Mouse (Mus musculus): ENCODE results near the gene Arhgap15. TPM values are rescaled to one million over a fixed set of nuclear protein-coding genes. Genes with fewer than 3 reads are reported as not detected.

Gene Arhgap15
- total and polyA plus RNA-seq, 2 experiments from 2014 or later: 1.2 to 2.0 TPM

DNA sequence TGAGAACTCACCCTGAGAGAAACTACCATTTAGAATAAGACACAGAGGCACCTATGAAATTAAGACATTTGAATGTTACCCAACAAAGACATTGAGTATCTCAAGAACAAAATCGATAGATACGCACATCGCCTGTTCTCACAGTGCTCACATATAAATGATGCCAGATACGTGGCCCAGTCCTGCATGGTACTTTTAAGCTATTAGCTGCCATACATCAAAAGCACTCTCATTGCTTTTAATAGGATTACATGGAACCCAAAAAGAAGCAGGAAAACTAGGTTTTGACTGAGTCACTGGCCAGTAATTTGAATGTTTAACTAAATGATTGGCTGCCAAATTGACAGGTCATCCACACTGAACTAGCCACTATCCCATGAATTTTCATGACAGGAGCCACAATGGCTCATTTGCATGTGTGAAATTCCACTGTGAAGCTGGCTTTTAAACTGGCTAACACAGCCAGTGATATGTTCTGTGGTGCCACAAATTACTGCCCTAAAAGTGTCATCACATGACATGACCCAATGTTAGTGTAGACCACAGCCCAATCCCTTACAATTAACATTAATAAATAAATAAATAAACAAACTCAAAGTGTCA, 649.2 kb downstream of the Arhgap15 start:
- H3K9ac ChIP-seq: no peak overlapping the region
- no peaks in the 10 kb centered on the region for H3K36me3 ChIP-seq (ENCODE audit: insufficient read depth)
- H3K4me2 ChIP-seq (ENCODE audit: low read depth): no peak overlapping the region
- DNase-seq: no peak
- H3K9me3 ChIP-seq (ENCODE audit: low read length): no peaks in the 10 kb centered on the region
- TF ChIP-seq CTCF (IDR thresholded peaks at IDR 0.05; ENCODE audit: low read depth): no peak
- H3K4me1 ChIP-seq (ENCODE audit: insufficient read depth): no peaks in the 10 kb centered on the region
- no peaks in the 10 kb centered on the region for H3K27me3 ChIP-seq (ENCODE audit: insufficient read depth, low read length)
- no peak overlapping the region for H3K27ac ChIP-seq (ENCODE audit: low read depth, low read length)
- no peak overlapping the region for H3K4me3 ChIP-seq (ENCODE audit: low read depth, low read length)
- no peak for ATAC-seq
- WGBS: 48% methylated on average over 4 of the region's 4 CpGs

GRCm38 (mm10) chr2:44399191-44399926, 650.7 kb downstream of the Arhgap15 start:
- Histone ChIP-seq H3K36me3 (ENCODE audit: insufficient read depth) (no peaks in the 10 kb centered on the region), H3K4me3 (ENCODE audit: low read depth, low read length) (no peak overlapping the region), H3K9ac (no peak overlapping the region), H3K27me3 (ENCODE audit: insufficient read depth, low read length) (no peaks in the 10 kb centered on the region), H3K4me2 (ENCODE audit: low read depth) (no peak overlapping the region), H3K4me1 (ENCODE audit: insufficient read depth) (no peaks in the 10 kb centered on the region), H3K27ac (ENCODE audit: low read depth, low read length) (no peak overlapping the region), H3K9me3 (ENCODE audit: low read length) (no peaks in the 10 kb centered on the region)
- ATAC-seq (no peak), DNase-seq (no peak)
- TF ChIP-seq CTCF (IDR thresholded peaks at IDR 0.05; ENCODE audit: low read depth): no peak

- no peak overlapping the region for H3K27ac ChIP-seq (ENCODE audit: low read depth, low read length)
- TF ChIP-seq CTCF (IDR thresholded peaks at IDR 0.05; ENCODE audit: low read depth): no peak
- DNase-seq (no peak), ATAC-seq (no peak)
- no peak overlapping the region for H3K4me3 ChIP-seq (ENCODE audit: low read depth, low read length)
- H3K9ac ChIP-seq: no peak overlapping the region
- H3K27me3 ChIP-seq (ENCODE audit: insufficient read depth, low read length): no peaks in the 10 kb centered on the region
- no peaks in the 10 kb centered on the region for H3K4me1 ChIP-seq (ENCODE audit: insufficient read depth)
- 69% methylated on average over 3 of the region's 3 CpGs for WGBS
- no peaks in the 10 kb centered on the region for H3K36me3 ChIP-seq (ENCODE audit: insufficient read depth)
- H3K9me3 ChIP-seq (ENCODE audit: low read length): no peaks in the 10 kb centered on the region
- no peak overlapping the region for H3K4me2 ChIP-seq (ENCODE audit: low read depth)
Observed at GRCm38 (mm10) chr2:44401704-44402422, 653.2 kb downstream of the Arhgap15 start.

GRCm38 (mm10) chr2:44411660-44412059, 663.0 kb downstream of the Arhgap15 start:
- Histone ChIP-seq H3K9me3 (ENCODE audit: low read length) (no peaks in the 10 kb centered on the region), H3K27ac (ENCODE audit: low read depth, low read length) (no peak overlapping the region), H3K27me3 (ENCODE audit: insufficient read depth, low read length) (no peaks in the 10 kb centered on the region), H3K4me1 (ENCODE audit: insufficient read depth) (no peaks in the 10 kb centered on the region), H3K36me3 (ENCODE audit: insufficient read depth) (no peaks in the 10 kb centered on the region), H3K4me3 (ENCODE audit: low read depth, low read length) (no peak overlapping the region), H3K4me2 (ENCODE audit: low read depth) (no peak overlapping the region), H3K9ac (no peak overlapping the region)
- DNase-seq: no peak
- no peak for ATAC-seq
- WGBS: 65% methylated on average over 2 of the region's 2 CpGs
- no peak for TF ChIP-seq CTCF (IDR thresholded peaks at IDR 0.05; ENCODE audit: low read depth)

DNA sequence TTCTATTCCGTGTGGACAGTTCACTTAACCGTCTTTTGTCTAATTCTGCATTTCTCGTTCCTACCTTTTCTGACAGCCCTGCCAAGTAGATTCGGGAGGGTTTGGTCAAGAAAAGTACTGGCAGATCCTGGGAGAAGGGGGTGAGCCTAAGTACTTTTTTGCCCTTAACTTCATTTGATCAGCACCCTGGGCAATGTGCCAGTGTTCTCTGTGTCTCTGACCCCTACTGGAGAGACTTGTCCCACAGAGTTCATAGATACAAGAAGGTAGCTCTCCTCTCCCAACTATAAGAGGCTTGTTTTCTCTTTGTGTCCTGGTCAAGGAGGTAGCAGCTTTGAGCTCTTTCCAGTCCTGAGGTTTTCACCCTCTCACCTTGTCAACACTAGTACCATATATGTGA, 667.7 kb downstream of the Arhgap15 start:
- WGBS: 68% methylated on average over 4 of the region's 4 CpGs
- no peak for ATAC-seq

GRCm38 (mm10) chr2:44419547-44420225, 671.1 kb downstream of the Arhgap15 start:
- Histone ChIP-seq H3K4me1 (ENCODE audit: insufficient read depth) (no peaks in the 10 kb centered on the region), H3K9ac (no peak overlapping the region), H3K36me3 (ENCODE audit: insufficient read depth) (no peaks in the 10 kb centered on the region), H3K4me3 (ENCODE audit: low read depth, low read length) (no peak overlapping the region), H3K4me2 (ENCODE audit: low read depth) (no peak overlapping the region), H3K27me3 (ENCODE audit: insufficient read depth, low read length) (no peaks in the 10 kb centered on the region), H3K27ac (ENCODE audit: low read depth, low read length) (no peak overlapping the region), H3K9me3 (ENCODE audit: low read length) (no peaks in the 10 kb centered on the region)
- DNase-seq (no peak), ATAC-seq (no peak)
- 36% methylated on average over 4 of the region's 4 CpGs for WGBS
- no peak for TF ChIP-seq CTCF (IDR thresholded peaks at IDR 0.05; ENCODE audit: low read depth)

More for the DNA sequence above, 667.7 kb downstream of the Arhgap15 start:
- Histone ChIP-seq H3K4me1 (ENCODE audit: insufficient read depth) (no peaks in the 10 kb centered on the region), H3K27me3 (ENCODE audit: insufficient read depth, low read length) (no peaks in the 10 kb centered on the region), H3K9ac (no peak overlapping the region), H3K36me3 (ENCODE audit: insufficient read depth) (no peaks in the 10 kb centered on the region), H3K4me2 (ENCODE audit: low read depth) (no peak overlapping the region), H3K4me3 (ENCODE audit: low read depth, low read length) (no peak overlapping the region), H3K9me3 (ENCODE audit: low read length) (no peaks in the 10 kb centered on the region), H3K27ac (ENCODE audit: low read depth, low read length) (no peak overlapping the region)
- no peak for TF ChIP-seq CTCF (IDR thresholded peaks at IDR 0.05; ENCODE audit: low read depth)
- no peak for DNase-seq

Measured in forebrain, postnatal 0 days (tissue).